Mouse (Mus musculus): ENCODE results near the gene Ivd.

Gene Ivd

GRCm38 (mm10) chr2:118882840-118883679 is 21.3 kb downstream of the Ivd start:
- DNase-seq: peak; percentile 63 to 87

- no peak for DNase-seq
Measured at GRCm38 (mm10) chr2:118887440-118887839, 25.7 kb downstream of the Ivd start.

GRCm38 (mm10) chr2:118887845-118888548 is 26.2 kb downstream of the Ivd start:
- DNase-seq: no peak

- no peak for DNase-seq
Measured at GRCm38 (mm10) chr2:118891173-118891572, 29.4 kb downstream of the Ivd start.

- no peak for DNase-seq
Measured at GRCm38 (mm10) chr2:118895990-118896913, 34.5 kb downstream of the Ivd start.

- no peak for DNase-seq
Measured at GRCm38 (mm10) chr2:118896914-118897291, 35.1 kb downstream of the Ivd start.

GRCm38 (mm10) chr2:118897392-118897791 is 35.6 kb downstream of the Ivd start:
- no peak for DNase-seq

- no peak for DNase-seq
Measured at GRCm38 (mm10) chr2:118897808-118898207, 36.1 kb downstream of the Ivd start.

GRCm38 (mm10) chr2:118898771-118899170 is 37.0 kb downstream of the Ivd start:
- no peak for DNase-seq

GRCm38 (mm10) chr2:118899306-118899705 is 37.6 kb downstream of the Ivd start:
- DNase-seq: no peak

- no peak for DNase-seq
Measured at GRCm38 (mm10) chr2:118899981-118900825, 38.4 kb downstream of the Ivd start, which contains the start of gene Bahd1. TSS of gene Bahd1 (plus strand) at chr2:118900377.

- no peak for DNase-seq
Measured at GRCm38 (mm10) chr2:118900826-118901140, 39.0 kb downstream of the Ivd start.

- peak; percentile 97 to 98 for DNase-seq
Measured at GRCm38 (mm10) chr2:118901175-118902031, 39.6 kb downstream of the Ivd start.

- DNase-seq: peak; percentile 73 to 80
Measured at GRCm38 (mm10) chr2:118902051-118903025, 40.6 kb downstream of the Ivd start.

GRCm38 (mm10) chr2:118903333-118903741 is 41.6 kb downstream of the Ivd start:
- DNase-seq: no peak

GRCm38 (mm10) chr2:118905433-118906117 is 43.8 kb downstream of the Ivd start:
- no peak for DNase-seq

- DNase-seq: no peak
Measured at GRCm38 (mm10) chr2:118906118-118906492, 44.4 kb downstream of the Ivd start.

- no peak for DNase-seq
Measured at GRCm38 (mm10) chr2:118907781-118908180, 46.0 kb downstream of the Ivd start.

GRCm38 (mm10) chr2:118909151-118909550 is 47.4 kb downstream of the Ivd start:
- DNase-seq: peak in 1 of 2 experiments; percentile 47
